Mouse (Mus musculus) layer of hippocampus, adult 2 months (tissue): ENCODE data around the gene F5. TPM values are rescaled to one million over a fixed set of nuclear protein-coding genes. Genes with fewer than 3 reads are reported as not detected.
"Not testable (repeated sequence)": the region's sequence is repeated elsewhere in the genome, so short reads cannot be mapped to it uniquely, and the experiment has no call there.

Experiments
- DNase-seq, 2 experiments: peaks; one replicate each; pipeline ENCODE4 v3.0.0; 2022; ENCODE audit warnings: low spot score in 2 of 2
- H3K27ac ChIP-seq: fragments of 200-600 bp; 2 replicates; pipeline ENCODE4 v1.8.1; 2022
- H3K4me3 ChIP-seq: fragments of 200-600 bp; 2 replicates; pipeline ENCODE4 v1.8.1; 2022; ENCODE audit warnings: mild to moderate bottlenecking
- CTCF ChIP-seq: fragments of 200-600 bp; conservative IDR thresholded peaks from 2 replicates; pipeline ENCODE4 v1.8.1; 2022; ENCODE audit warnings: antibody characterized with exemption, mild to moderate bottlenecking, moderate library complexity
- total RNA-seq, 2 experiments: library from RNA; stranded (reverse); gene quantifications; 2 replicates each; pipeline ENCODE4 v1.2.3; 2021

F5 gene
- total RNA-seq, 2 experiments from 2014 or later = 0.37 to 0.92 TPM

DNA sequence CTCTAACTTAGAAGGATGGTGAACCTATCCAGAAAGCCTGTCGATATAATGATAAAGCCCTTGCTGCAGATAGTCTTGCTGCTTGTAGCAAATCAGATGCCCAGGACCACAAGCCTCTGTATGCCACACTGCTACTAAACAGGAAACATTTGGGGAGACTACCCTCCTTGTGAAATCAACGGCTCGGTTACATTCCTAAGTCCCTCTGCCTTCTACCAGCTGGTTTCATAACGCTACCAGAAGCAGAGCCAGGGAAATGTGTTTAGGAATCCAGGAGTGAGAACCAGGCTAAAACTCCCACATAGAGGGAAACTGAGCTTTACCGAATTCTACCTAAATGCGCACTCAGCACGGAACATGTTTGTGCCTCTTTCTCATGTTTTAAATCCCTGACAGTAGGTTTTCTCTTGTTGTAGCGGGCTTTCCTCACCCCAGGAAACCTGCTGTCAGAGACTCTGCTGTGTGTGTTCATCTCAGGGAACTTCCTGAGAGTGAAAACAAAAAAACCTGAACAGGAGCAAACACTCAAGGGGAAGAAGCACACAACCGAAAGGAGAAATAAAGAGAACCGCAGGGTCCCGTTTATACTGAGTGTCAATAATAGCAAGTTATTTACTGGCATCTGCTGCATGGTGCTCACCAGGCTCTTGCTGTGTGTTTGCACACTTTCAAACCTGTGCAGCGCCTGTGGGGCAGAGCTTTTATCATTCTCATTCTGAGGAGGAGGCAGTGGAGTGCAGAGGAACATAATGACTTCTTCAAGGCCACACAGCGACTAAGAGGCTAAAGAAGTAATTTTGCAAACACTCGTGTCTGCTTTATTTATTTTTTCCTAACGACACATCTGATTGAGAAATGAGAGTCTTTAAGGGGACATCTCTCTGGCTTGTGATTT lies 66.4 kb downstream of the F5 start:
- Histone ChIP-seq H3K4me3 (peak overlapping the region; percentile 30), H3K27ac (peak overlapping the region; percentile 28; the same call in 1 of the 2 replicates)
- DNase-seq = peak in 1 of 2 experiments; percentile 7
- no peak for TF ChIP-seq CTCF

DNA sequence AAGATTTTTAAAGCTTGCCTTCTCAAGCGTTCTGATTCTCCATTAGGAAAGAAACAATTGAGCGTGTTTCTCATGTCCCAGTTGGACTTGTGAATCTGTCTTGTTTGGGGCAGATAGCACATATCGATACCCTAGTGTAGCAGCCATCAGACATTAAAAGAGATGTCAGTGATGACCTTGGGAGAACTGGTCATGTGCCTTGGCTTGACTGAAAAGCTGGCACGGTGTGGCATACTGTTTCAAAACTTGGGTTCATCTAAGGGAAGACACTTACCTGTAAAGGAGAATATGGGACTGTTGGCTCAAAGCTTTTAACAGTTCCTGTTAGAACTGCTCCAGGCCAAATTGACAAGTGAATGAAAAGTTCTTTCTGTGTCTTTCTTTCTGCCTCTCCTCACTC lies 68.6 kb downstream of the F5 start:
- no peak overlapping the region for H3K4me3 ChIP-seq
- H3K27ac ChIP-seq = no peak overlapping the region
- no peak for DNase-seq
- no peak for TF ChIP-seq CTCF

DNA sequence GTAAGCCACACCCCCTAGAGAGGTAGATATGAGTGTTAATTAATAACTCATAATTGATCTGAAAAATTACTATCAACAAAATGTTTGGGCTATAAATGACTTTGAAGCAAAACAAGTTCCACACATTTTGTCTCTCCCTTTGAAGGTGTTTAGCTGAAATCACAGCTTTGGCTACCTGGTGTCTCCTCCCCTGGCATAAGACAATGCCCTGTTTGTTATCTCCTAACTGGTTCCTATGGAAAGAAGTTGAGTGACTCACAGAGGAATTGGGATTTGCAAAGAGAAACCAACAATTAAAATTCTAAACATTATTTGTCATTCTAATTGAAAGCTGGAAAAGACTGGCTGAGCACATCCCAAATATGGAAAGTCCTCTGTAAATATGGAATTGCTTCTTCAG lies 71.5 kb downstream of the F5 start:
- Histone ChIP-seq H3K4me3 (no peak overlapping the region), H3K27ac (no peak overlapping the region)
- TF ChIP-seq CTCF = no peak
- DNase-seq = no peak

DNA sequence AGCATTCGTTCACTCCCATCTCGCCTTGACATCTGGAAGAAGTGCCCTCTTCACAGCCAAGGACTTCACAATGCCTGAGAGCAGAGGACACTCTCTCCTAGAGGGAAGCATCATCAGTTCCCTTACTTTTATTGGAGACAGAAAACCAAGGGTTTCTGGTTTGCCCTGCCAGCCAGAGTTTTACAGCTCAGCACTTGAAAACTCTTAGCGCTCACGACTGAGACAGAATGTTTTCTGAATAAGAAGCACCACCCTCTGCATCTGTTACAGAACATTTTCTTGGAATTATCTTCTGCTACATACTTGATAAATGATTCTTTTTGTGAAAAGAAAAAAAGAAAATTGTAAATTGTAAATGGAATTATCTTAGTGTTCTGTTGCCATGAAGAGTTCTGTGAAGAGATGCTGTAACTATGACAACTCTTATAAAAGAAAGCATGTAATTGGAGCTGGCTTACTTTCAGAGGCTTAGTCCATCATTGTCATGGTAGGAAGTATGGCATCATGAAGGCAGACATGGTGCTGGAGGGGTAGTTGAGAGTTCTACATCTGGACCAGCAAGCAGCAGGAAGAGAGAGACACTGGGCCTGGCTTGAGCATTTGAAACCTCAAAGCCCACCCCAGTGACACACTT lies 80.4 kb downstream of the F5 start:
- peak overlapping the region; percentile 62; the same call in 1 of the 2 replicates for H3K27ac ChIP-seq
- H3K4me3 ChIP-seq, DNase-seq: not testable (repeated sequence)

DNA sequence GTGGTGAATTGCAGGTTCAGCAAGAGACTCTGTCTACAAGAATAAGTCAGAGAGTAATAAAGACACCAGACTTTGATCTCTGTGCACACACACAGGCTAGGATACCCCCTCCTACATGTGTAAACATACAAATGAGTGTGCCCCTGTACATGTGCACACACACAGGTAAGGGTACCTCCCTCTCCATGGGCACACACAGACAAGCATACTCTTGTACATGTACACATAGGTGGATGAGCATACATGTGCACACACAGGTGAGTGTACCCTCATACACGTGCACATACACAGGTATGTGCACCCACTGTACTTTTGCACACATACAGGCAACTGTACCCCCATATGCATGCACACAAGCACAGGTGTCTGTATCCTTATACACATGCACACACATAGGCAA lies 81.8 kb downstream of the F5 start:
- no peak overlapping the region for H3K27ac ChIP-seq
- TF ChIP-seq CTCF = no peak
- no peak for DNase-seq
- no peak overlapping the region for H3K4me3 ChIP-seq

DNA sequence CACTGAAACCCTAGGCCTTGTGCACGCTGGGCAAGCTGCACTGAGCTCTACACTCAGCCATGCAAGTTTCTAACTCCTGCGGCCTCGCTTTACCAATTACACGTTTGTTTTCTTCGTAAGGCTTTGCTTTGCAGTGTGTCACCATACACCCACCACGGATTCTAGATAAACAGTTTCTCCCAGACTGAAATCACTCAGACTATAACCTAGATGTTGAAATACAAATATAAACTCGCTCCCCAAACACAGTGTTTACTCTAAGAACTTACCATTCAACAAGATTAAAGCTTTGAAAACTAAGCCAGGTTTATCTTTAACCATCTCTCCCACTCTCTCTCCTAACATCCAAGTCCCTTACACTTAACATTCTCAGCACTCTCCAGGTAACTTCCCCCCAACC lies 83.4 kb downstream of the F5 start:
- TF ChIP-seq CTCF = no peak
- H3K27ac ChIP-seq = no peak overlapping the region
- H3K4me3 ChIP-seq = no peak overlapping the region
- DNase-seq = no peak

GRCm38 (mm10) chr1:164236078-164236477 lies 84.4 kb downstream of the F5 start:
- Histone ChIP-seq H3K27ac (no peak overlapping the region), H3K4me3 (no peak overlapping the region)
- no peak for DNase-seq
- no peak for TF ChIP-seq CTCF

DNA sequence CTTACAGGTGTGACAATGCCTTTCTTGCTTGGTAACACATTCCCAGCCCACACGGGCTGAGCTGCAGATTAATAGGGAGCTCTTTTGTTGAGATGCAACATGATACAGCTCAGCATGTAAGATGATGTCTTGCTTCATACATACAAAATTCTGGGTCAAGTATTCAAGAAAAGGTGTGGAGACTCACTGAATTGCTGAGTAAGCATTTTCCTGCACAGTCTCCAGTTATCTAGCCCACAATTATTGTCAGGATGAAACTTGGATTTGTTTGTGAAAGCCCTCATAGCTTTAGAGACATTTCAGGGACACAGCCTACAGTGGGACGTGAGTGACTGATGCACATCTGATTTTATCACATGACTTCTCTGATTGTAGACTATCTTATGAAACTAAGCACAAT lies 89.9 kb downstream of the F5 start:
- no peak for DNase-seq
- Histone ChIP-seq H3K27ac (no peak overlapping the region), H3K4me3 (no peak overlapping the region)
- no peak for TF ChIP-seq CTCF

DNA sequence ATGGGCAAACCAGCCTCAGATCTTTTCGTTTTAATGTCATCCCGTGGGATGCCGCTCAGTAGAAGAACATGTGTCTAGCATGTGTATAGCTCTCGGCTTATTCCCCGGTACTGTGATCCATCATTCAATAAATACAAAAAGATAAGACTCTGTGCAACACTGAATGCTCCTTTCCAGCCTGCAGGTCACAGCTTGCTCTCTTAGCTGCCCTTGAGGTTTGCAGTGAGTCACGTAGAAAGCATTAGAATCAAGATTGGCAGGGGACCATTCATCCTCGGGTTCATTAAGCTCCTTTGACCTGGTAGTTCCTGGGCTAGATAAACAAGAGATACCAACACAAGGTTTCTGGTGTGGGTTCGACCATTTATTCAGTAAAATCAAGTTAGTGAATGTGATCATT lies 91.2 kb downstream of the F5 start:
- no peak for TF ChIP-seq CTCF
- Histone ChIP-seq H3K4me3 (no peak overlapping the region), H3K27ac (no peak overlapping the region)
- no peak for DNase-seq

DNA sequence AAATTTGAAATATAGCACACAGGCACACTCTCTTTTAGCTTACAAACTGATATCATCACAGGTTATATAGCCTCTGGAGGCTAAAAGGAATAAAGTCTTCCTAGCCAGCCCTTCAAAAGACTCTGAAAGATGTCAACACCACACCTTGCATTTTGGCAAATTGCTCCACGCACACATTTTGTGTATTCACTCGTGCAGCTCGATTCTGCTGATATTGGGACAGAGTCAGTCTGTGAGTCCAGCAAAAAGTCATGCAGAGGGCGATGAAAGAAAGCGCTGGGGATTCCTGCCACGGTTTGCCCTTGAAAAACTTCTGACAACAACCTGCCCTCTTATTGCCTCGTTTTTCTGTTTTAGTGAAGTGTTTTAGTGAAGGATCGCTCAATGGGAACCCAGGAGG lies 95.8 kb downstream of the F5 start:
- no peak for TF ChIP-seq CTCF
- H3K27ac ChIP-seq = 0 out of 2 replicates have a peak overlapping the region, but pooled peaks have one; percentile 97
- no peak for DNase-seq
- H3K4me3 ChIP-seq = no peak overlapping the region

GRCm38 (mm10) chr1:164247971-164248370 lies 96.3 kb downstream of the F5 start:
- no peak for TF ChIP-seq CTCF
- DNase-seq = no peak
- Histone ChIP-seq H3K27ac (peak overlapping the region; percentile 97), H3K4me3 (peak overlapping the region; percentile 69)

GRCm38 (mm10) chr1:164248465-164249331 lies 97.1 kb downstream of the F5 start, which contains the start of gene Slc19a2:
Slc19a2 (plus strand) TSS chr1:164249046.
- DNase-seq = peak; percentile 97 to 98
- Histone ChIP-seq H3K27ac (peak within 1 kb of the TSS; percentile 97), H3K4me3 (peak within 1 kb of the TSS; percentile 69)
- 0 out of 2 replicates have a peak, but pooled peaks have one; percentile 10 for TF ChIP-seq CTCF

- Histone ChIP-seq H3K4me3 (peak overlapping the region; percentile 69), H3K27ac (peak overlapping the region; percentile 88)
- DNase-seq = no peak
- TF ChIP-seq CTCF = no peak
Observed at GRCm38 (mm10) chr1:164249332-164249711, 97.7 kb downstream of the F5 start.
